Mouse (Mus musculus) G1E (cell line): Measurements from ENCODE around the gene Abcg8. TPM values are rescaled to one million over a fixed set of nuclear protein-coding genes. Genes with fewer than 3 reads are reported as not detected.
A peak's percentile ranks its signal among the peaks of the same experiment; 100 is the strongest.

Source experiments
- ATAC-seq: 2 replicates; pipeline ENCODE4 v1.8.0; 2016; ENCODE audit warnings: mild to moderate bottlenecking; ENCODE audit not compliant: insufficient number of reproducible peaks, poor library complexity, low FRiP score, severe bottlenecking; ENCODE audit errors: extremely low read depth
- DNase-seq: peaks from one replicate; pipeline ENCODE4 v3.0.0; 2012; ENCODE audit warnings: low spot score
- H3K27me3 ChIP-seq: 2 replicates; pipeline ENCODE4 v1.6.1; 2012; ENCODE audit warnings: mild to moderate bottlenecking, low read length, inconsistent platforms; ENCODE audit not compliant: insufficient read depth
- H3K36me3 ChIP-seq: replicated peaks from 2 replicates; pipeline ENCODE3; 2012; ENCODE audit warnings: mild to moderate bottlenecking, inconsistent platforms
- H3K4me1 ChIP-seq: 2 replicates; pipeline ENCODE4 v1.6.1; 2012; ENCODE audit warnings: low read depth, low read length, inconsistent platforms, mixed read lengths; ENCODE audit not compliant: insufficient read depth
- H3K4me3 ChIP-seq: 2 replicates; pipeline ENCODE4 v1.5.1; 2012; ENCODE audit warnings: low read depth, mild to moderate bottlenecking, inconsistent platforms, low read length, moderate library complexity, mixed read lengths
- H3K9me3 ChIP-seq: replicated peaks from 2 replicates; pipeline ENCODE4 v1.6.1; 2012; ENCODE audit warnings: inconsistent platforms
- CTCF ChIP-seq: IDR thresholded peaks from 2 replicates; pipeline ENCODE4 v1.5.1; 2012; ENCODE audit warnings: low read depth, low read length, inconsistent platforms, mixed read lengths
- GATA1 ChIP-seq: IDR thresholded peaks from 2 replicates; pipeline ENCODE4 v1.6.1; 2012; ENCODE audit warnings: borderline replicate concordance, low read length, inconsistent platforms, mixed read lengths
- GATA2 ChIP-seq: IDR thresholded peaks from 2 replicates; pipeline ENCODE4 v1.6.1; 2012; ENCODE audit warnings: low read depth, low read length, inconsistent platforms, borderline replicate concordance
- POLR2AphosphoS5 ChIP-seq: IDR thresholded peaks from 2 replicates; pipeline ENCODE4 v1.6.1; 2012; ENCODE audit warnings: low read depth, low read length, inconsistent platforms; ENCODE audit not compliant: insufficient replicate concordance
- TAL1 ChIP-seq: conservative IDR thresholded peaks from 2 replicates; pipeline ENCODE4 v1.6.1; 2012; ENCODE audit warnings: low read depth, low read length, inconsistent platforms, mixed read lengths
- polyA plus RNA-seq: library from polyadenylated mRNA; stranded (reverse); fragments of >175 nt; gene quantifications from 2 replicates; pipeline ENCODE4 v1.2.3, GENCODE M21; 2012
- total RNA-seq, 2 experiments: library from RNA; stranded (forward) in 1 of 2; stranded (reverse) in 1 of 2; fragments of 200-1000 nt in 1 of 2; fragments of >200 nt in 1 of 2; fragmentation: Nextera tagmentation in 1 of 2; gene quantifications; 2 replicates each; pipeline ENCODE4 v1.2.3; 2014 to 2017

The Abcg8 gene
- total and polyA plus RNA-seq, 3 experiments, result 0.05 TPM; not detected in 2

DNA sequence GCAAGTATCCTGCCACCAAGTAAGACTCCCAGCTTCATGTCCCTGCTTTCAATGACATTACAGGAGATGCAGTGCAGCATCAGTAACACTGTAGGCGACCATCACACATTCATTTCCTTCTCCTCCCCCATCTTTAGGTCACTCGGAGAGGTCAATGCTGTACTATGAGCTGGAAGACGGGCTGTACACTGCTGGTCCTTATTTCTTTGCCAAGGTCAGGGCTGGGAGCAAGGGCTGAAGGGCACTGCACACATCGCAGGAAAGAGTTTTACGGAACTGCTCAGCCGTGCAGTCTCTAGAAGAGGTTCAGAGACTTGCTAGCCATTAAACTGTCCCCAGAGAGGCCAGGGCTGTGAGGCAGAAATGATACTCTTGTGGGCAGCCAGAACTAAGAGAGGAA is 20.4 kb downstream of the Abcg8 start:
- H3K9me3 ChIP-seq, result no peaks in the 10 kb centered on the region
- H3K27me3 ChIP-seq, result peaks cover 37% of the 10 kb centered on the region
- H3K4me3 ChIP-seq, result no peak overlapping the region
- no peak for DNase-seq
- H3K4me1 ChIP-seq, result no peaks in the 10 kb centered on the region
- H3K36me3 ChIP-seq, result no peaks in the 10 kb centered on the region
- no peak for ATAC-seq
- TF ChIP-seq GATA2 (no peak), POLR2AphosphoS5 (no peak), TAL1 (no peak), GATA1 (no peak), CTCF (no peak)

- peak; percentile 68 for DNase-seq
- Histone ChIP-seq H3K36me3 (peaks cover 17% of the 10 kb centered on the region), H3K4me1 (no peaks in the 10 kb centered on the region), H3K4me3 (no peak overlapping the region), H3K27me3 (peaks cover 30% of the 10 kb centered on the region), H3K9me3 (no peaks in the 10 kb centered on the region)
- peak; percentile 34; the same call in 1 of the 2 replicates for ATAC-seq
- TF ChIP-seq GATA1 (no peak), CTCF (peak; percentile 70)
Observed at GRCm38 (mm10) chr17:84698727-84699126, 22.6 kb downstream of the Abcg8 start.

- Histone ChIP-seq H3K9me3 (no peaks in the 10 kb centered on the region), H3K4me3 (no peak overlapping the region), H3K4me1 (no peaks in the 10 kb centered on the region), H3K27me3 (no peaks in the 10 kb centered on the region), H3K36me3 (peaks cover 86% of the 10 kb centered on the region)
- ATAC-seq (no peak), DNase-seq (no peak)
- TF ChIP-seq POLR2AphosphoS5 (no peak), CTCF (no peak; the same call in 1 of the 2 replicates), TAL1 (no peak), GATA1 (no peak), GATA2 (no peak)
Observed at GRCm38 (mm10) chr17:84707407-84707806, 31.3 kb downstream of the Abcg8 start.

- Histone ChIP-seq H3K4me1 (no peaks in the 10 kb centered on the region), H3K36me3 (peaks cover 88% of the 10 kb centered on the region), H3K27me3 (no peaks in the 10 kb centered on the region), H3K4me3 (no peak overlapping the region), H3K9me3 (no peaks in the 10 kb centered on the region)
- DNase-seq (no peak), ATAC-seq (no peak)
- TF ChIP-seq GATA2 (no peak), GATA1 (no peak), POLR2AphosphoS5 (no peak), CTCF (no peak), TAL1 (no peak)
Observed at GRCm38 (mm10) chr17:84708818-84709217, 32.7 kb downstream of the Abcg8 start.

- Histone ChIP-seq H3K4me3 (no peak overlapping the region), H3K9me3 (no peaks in the 10 kb centered on the region), H3K4me1 (no peaks in the 10 kb centered on the region), H3K36me3 (peaks cover 88% of the 10 kb centered on the region), H3K27me3 (no peaks in the 10 kb centered on the region)
- ATAC-seq (no peak), DNase-seq (no peak)
- no peak for TF ChIP-seq GATA2
- TF ChIP-seq CTCF, result no peak
- TF ChIP-seq POLR2AphosphoS5, result no peak
- TF ChIP-seq GATA1, result no peak
- no peak for TF ChIP-seq TAL1
Observed at GRCm38 (mm10) chr17:84709403-84709851, 33.3 kb downstream of the Abcg8 start.

DNA sequence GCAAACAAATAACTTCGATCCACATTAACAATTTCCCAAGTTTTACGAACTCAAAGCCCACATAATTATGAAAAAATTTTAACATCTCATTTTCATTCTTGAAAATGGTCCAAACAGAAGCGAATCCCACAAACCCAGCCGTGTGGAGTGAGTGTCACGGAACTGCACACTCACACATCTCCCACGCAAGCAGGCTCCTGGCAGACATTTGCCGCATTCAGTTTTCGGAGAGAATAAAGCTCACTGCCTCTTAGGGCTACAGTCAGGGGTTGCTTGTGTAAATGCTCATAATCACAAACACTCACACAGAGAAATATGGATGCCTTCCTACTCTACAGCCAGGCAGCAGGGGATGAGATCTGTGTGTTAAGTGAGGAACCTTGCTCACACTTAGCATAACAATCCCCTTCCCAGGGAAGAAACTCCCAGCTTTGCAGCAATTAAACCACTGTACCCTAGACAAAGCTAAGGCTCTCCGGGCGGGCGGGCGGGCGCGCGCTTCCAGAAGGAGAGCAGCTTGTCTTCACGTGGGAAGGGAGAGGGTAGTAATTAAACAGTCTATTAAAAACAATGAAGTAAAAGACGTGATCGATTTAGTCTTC is 37.6 kb downstream of the Abcg8 start:
- TF ChIP-seq POLR2AphosphoS5 (no peak), GATA1 (no peak), GATA2 (no peak), CTCF (no peak), TAL1 (no peak)
- H3K4me3 ChIP-seq, result no peak overlapping the region
- peaks cover 84% of the 10 kb centered on the region for H3K36me3 ChIP-seq
- H3K9me3 ChIP-seq, result no peaks in the 10 kb centered on the region
- no peak for ATAC-seq
- no peaks in the 10 kb centered on the region for H3K27me3 ChIP-seq
- DNase-seq, result no peak
- no peaks in the 10 kb centered on the region for H3K4me1 ChIP-seq

DNA sequence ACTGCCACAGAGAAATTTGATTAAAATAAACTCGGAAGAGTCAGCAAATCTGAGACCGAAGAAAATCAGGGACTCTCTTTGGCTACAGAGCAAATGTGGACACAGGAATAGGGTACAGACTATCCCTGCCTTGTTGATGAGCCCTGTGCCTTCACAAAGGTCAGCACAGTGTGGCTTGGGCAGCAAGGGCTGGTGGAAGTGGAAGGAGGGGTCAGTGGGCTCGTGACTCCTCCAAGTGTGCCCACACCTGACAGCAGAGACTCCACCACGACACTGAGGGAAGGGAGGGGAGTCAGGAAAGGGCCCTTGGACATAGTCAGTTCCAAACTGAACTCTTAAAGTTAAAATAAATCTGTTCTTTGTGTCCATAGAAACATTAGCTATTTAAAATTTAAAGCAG is 38.8 kb downstream of the Abcg8 start:
- Histone ChIP-seq H3K27me3 (no peaks in the 10 kb centered on the region), H3K9me3 (no peaks in the 10 kb centered on the region), H3K4me1 (0 out of 2 replicates have a peak, but pooled peaks cover 4% of the 10 kb centered on the region), H3K36me3 (peaks cover 82% of the 10 kb centered on the region), H3K4me3 (no peak overlapping the region)
- TF ChIP-seq GATA2 (no peak), CTCF (no peak), GATA1 (no peak), POLR2AphosphoS5 (no peak)
- no peak for ATAC-seq
- no peak for DNase-seq
